Mouse (Mus musculus) liver, embryonic 16.5 days (tissue): ENCODE results near the gene Asphd2. TPM values are rescaled to one million over a fixed set of nuclear protein-coding genes. Genes with fewer than 3 reads are reported as not detected.

Source experiments
- ATAC-seq: fragments of 200-750 bp; cut with Nextera tagmentation; 2 replicates; pipeline ENCODE4 v1.8.0; 2017; ENCODE audit warnings: low read depth, mild to moderate bottlenecking, moderate number of reproducible peaks, moderate library complexity
- H3K27ac ChIP-seq: fragments of 300-500 bp; sonication (generic); 2 replicates; pipeline ENCODE4 v1.5.1; 2014; ENCODE audit warnings: mild to moderate bottlenecking, low read length
- H3K27me3 ChIP-seq: fragments of 300-500 bp; sonication (generic); 2 replicates; pipeline ENCODE4 v1.6.1; 2014; ENCODE audit warnings: low read depth, low read length, mixed read lengths; ENCODE audit not compliant: control insufficient read depth, insufficient read depth
- H3K36me3 ChIP-seq: fragments of 300-500 bp; sonication (generic); 2 replicates; pipeline ENCODE4 v1.6.1; 2014; ENCODE audit warnings: mild to moderate bottlenecking; ENCODE audit not compliant: control insufficient read depth, insufficient read depth
- H3K4me1 ChIP-seq: fragments of 300-500 bp; sonication (generic); 2 replicates; pipeline ENCODE4 v1.6.1; 2014; ENCODE audit warnings: low read depth, low read length, mixed read lengths; ENCODE audit not compliant: control insufficient read depth
- H3K4me2 ChIP-seq: fragments of 300-500 bp; sonication (generic); 2 replicates; pipeline ENCODE4 v1.6.1; 2014; ENCODE audit warnings: low read depth, low read length, mixed read lengths
- H3K4me3 ChIP-seq: fragments of 300-500 bp; sonication (generic); 2 replicates; pipeline ENCODE4 v1.5.1; 2014; ENCODE audit warnings: low read depth, mild to moderate bottlenecking, low read length
- H3K9ac ChIP-seq: fragments of 300-500 bp; sonication (generic); 2 replicates; pipeline ENCODE4 v1.6.1; 2014; ENCODE audit warnings: low read depth, low read length
- H3K9me3 ChIP-seq: fragments of 300-500 bp; sonication (generic); replicated peaks from 2 replicates; pipeline ENCODE4 v1.6.1; 2016; ENCODE audit warnings: low read length; ENCODE audit not compliant: control insufficient read depth
- WGBS: fragments of 180-500 bp; shearing (Covaris S2); extraction: QIAGEN DNeasy Blood & Tissue Kit; methylation state at CpG from one replicate; pipeline ENCODE4 v1.1.7; 2014; ENCODE audit not compliant: insufficient replicate concordance; 5-methylcytosine and 5-hydroxymethylcytosine counted together
- polyA plus RNA-seq: library from polyadenylated mRNA; unstranded; fragments of >200 nt; fragmentation: Nextera tagmentation; extraction: Ambion mirVana; gene quantifications from 2 replicates; pipeline ENCODE4 v1.2.1, GENCODE M21; 2015

The Asphd2 gene
- polyA plus RNA-seq, 1 experiment from 2014 or later = not detected

GRCm38 (mm10) chr5:112382641-112383330, 11.9 kb downstream of the Asphd2 start:
- no peak overlapping the region for H3K4me3 ChIP-seq
- no peaks in the 10 kb centered on the region for H3K9me3 ChIP-seq
- no peak for ATAC-seq
- H3K36me3 ChIP-seq = no peaks in the 10 kb centered on the region
- H3K27ac ChIP-seq = no peak overlapping the region
- 61% methylated on average over 16 of the region's 17 CpGs for WGBS
- no peak overlapping the region for H3K9ac ChIP-seq
- no peaks in the 10 kb centered on the region for H3K27me3 ChIP-seq
- no peaks in the 10 kb centered on the region; the same call in 1 of the 2 replicates for H3K4me1 ChIP-seq
- H3K4me2 ChIP-seq = no peak overlapping the region

GRCm38 (mm10) chr5:112382042-112382441, 12.6 kb downstream of the Asphd2 start:
- H3K27me3 ChIP-seq = no peaks in the 10 kb centered on the region
- ATAC-seq = no peak
- no peaks in the 10 kb centered on the region for H3K36me3 ChIP-seq
- H3K9me3 ChIP-seq = no peaks in the 10 kb centered on the region
- H3K4me3 ChIP-seq = no peak overlapping the region
- WGBS = 79% methylated on average over 9 of the region's 9 CpGs
- H3K27ac ChIP-seq = no peak overlapping the region
- H3K4me2 ChIP-seq = no peak overlapping the region
- H3K9ac ChIP-seq = no peak overlapping the region
- H3K4me1 ChIP-seq = no peaks in the 10 kb centered on the region; the same call in 1 of the 2 replicates

- Histone ChIP-seq H3K9me3 (no peaks in the 10 kb centered on the region), H3K4me1 (no peaks in the 10 kb centered on the region; the same call in 1 of the 2 replicates), H3K27ac (no peak overlapping the region), H3K9ac (no peak overlapping the region), H3K4me3 (no peak overlapping the region), H3K4me2 (no peak overlapping the region), H3K27me3 (no peaks in the 10 kb centered on the region), H3K36me3 (no peaks in the 10 kb centered on the region)
- 59% methylated on average over 11 of the region's 11 CpGs for WGBS
- ATAC-seq = no peak
These were observed 13.5 kb downstream of the Asphd2 start for GRCm38 (mm10) chr5:112381154-112381553.

GRCm38 (mm10) chr5:112378716-112379115, 15.9 kb downstream of the Asphd2 start:
- H3K9ac ChIP-seq = no peak overlapping the region
- H3K27me3 ChIP-seq = no peaks in the 10 kb centered on the region
- 73% methylated on average over 6 of the region's 6 CpGs for WGBS
- no peaks in the 10 kb centered on the region for H3K9me3 ChIP-seq
- H3K4me3 ChIP-seq = no peak overlapping the region
- no peak overlapping the region for H3K27ac ChIP-seq
- H3K4me1 ChIP-seq = no peaks in the 10 kb centered on the region
- H3K4me2 ChIP-seq = no peak overlapping the region
- H3K36me3 ChIP-seq = no peaks in the 10 kb centered on the region
- no peak for ATAC-seq

- H3K9ac ChIP-seq = no peak overlapping the region
- WGBS = 75% methylated on average over 1 of the region's 1 CpGs
- no peak for ATAC-seq
- no peaks in the 10 kb centered on the region for H3K27me3 ChIP-seq
- no peak overlapping the region for H3K4me3 ChIP-seq
- no peaks in the 10 kb centered on the region for H3K4me1 ChIP-seq
- no peak overlapping the region for H3K27ac ChIP-seq
- no peaks in the 10 kb centered on the region for H3K36me3 ChIP-seq
- H3K4me2 ChIP-seq = no peak overlapping the region
- H3K9me3 ChIP-seq = no peaks in the 10 kb centered on the region
These were observed 17.3 kb downstream of the Asphd2 start for GRCm38 (mm10) chr5:112377380-112377779.

- Histone ChIP-seq H3K4me2 (no peak overlapping the region), H3K9me3 (no peaks in the 10 kb centered on the region), H3K27ac (no peak overlapping the region), H3K4me1 (no peaks in the 10 kb centered on the region), H3K27me3 (no peaks in the 10 kb centered on the region), H3K36me3 (no peaks in the 10 kb centered on the region), H3K4me3 (no peak overlapping the region), H3K9ac (no peak overlapping the region)
- 60% methylated on average over 4 of the region's 4 CpGs for WGBS
- no peak for ATAC-seq
These were observed 18.6 kb downstream of the Asphd2 start for GRCm38 (mm10) chr5:112376111-112376510.

- H3K4me2 ChIP-seq = no peak overlapping the region
- no peak overlapping the region for H3K9ac ChIP-seq
- H3K4me1 ChIP-seq = no peaks in the 10 kb centered on the region
- no peak overlapping the region for H3K4me3 ChIP-seq
- no peak for ATAC-seq
- no peaks in the 10 kb centered on the region for H3K9me3 ChIP-seq
- H3K36me3 ChIP-seq = peaks cover 3% of the 10 kb centered on the region; the same call in 1 of the 2 replicates
- 68% methylated on average over 7 of the region's 7 CpGs for WGBS
- no peak overlapping the region for H3K27ac ChIP-seq
- no peaks in the 10 kb centered on the region for H3K27me3 ChIP-seq
These were observed 22.7 kb downstream of the Asphd2 start for GRCm38 (mm10) chr5:112371933-112372332.

GRCm38 (mm10) chr5:112370236-112370813, 24.3 kb downstream of the Asphd2 start:
- peaks cover 3% of the 10 kb centered on the region; the same call in 1 of the 2 replicates for H3K36me3 ChIP-seq
- no peak overlapping the region for H3K4me3 ChIP-seq
- no peaks in the 10 kb centered on the region for H3K9me3 ChIP-seq
- no peak overlapping the region for H3K9ac ChIP-seq
- no peaks in the 10 kb centered on the region for H3K4me1 ChIP-seq
- H3K4me2 ChIP-seq = no peak overlapping the region
- WGBS = 77% methylated on average over 12 of the region's 12 CpGs
- no peak for ATAC-seq
- no peak overlapping the region for H3K27ac ChIP-seq
- H3K27me3 ChIP-seq = no peaks in the 10 kb centered on the region

GRCm38 (mm10) chr5:112369326-112369725, 25.3 kb downstream of the Asphd2 start:
- no peak overlapping the region for H3K9ac ChIP-seq
- no peaks in the 10 kb centered on the region for H3K9me3 ChIP-seq
- no peak overlapping the region for H3K4me2 ChIP-seq
- H3K4me3 ChIP-seq = no peak overlapping the region
- H3K27me3 ChIP-seq = no peaks in the 10 kb centered on the region
- H3K36me3 ChIP-seq = peaks cover 3% of the 10 kb centered on the region; the same call in 1 of the 2 replicates
- no peaks in the 10 kb centered on the region for H3K4me1 ChIP-seq
- ATAC-seq = no peak
- WGBS = 82% methylated on average over 13 of the region's 13 CpGs
- no peak overlapping the region for H3K27ac ChIP-seq
